23 mouse cellular contexts compared by ENCODE assay signal in the genomic region with DNA sequence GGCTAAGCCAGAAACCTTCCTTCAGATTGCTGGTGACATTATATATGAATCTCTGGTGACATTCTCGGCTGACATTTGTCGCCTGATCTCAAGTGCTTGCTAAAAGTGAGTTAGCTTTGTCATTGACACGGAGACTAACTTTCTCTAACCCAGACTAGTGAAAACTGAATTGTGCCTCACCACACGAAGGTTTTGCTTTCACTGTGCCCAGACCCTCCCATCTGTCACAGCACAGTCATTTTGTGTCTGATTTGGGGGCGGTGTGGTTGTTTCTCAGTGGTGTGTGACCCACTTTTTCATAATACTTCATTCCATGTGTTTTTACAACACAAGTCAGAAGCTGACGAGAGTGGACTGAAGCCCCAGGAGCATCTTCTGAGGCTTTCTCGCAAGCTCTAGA.
"Had no signal": no experiment of that assay in that cellular context is flagged by ENCODE, and none has a peak within 500 bp of the region (broad histone marks: within the 10 kb centered on the region; RNA-seq: fewer than 3 reads in every experiment).

No protein-coding gene starts in this region.

- H3K9ac ChIP-seq: kidney, embryonic 15.5 days; limb, embryonic 12.5 days; limb, embryonic 15.5 days; liver, embryonic 12.5 days; liver, embryonic 15.5 days; lung, embryonic 15.5 days; neural tube, embryonic 12.5 days; neural tube, embryonic 15.5 days had no signal

- ATAC-seq: liver, embryonic 12.5 days had no signal

- H3K4me1 ChIP-seq: kidney, embryonic 15.5 days; liver, embryonic 12.5 days; liver, embryonic 15.5 days had no signal

- H3K27me3 ChIP-seq: kidney, embryonic 15.5 days; limb, embryonic 12.5 days; limb, embryonic 15.5 days; liver, embryonic 15.5 days; lung, embryonic 15.5 days; neural tube, embryonic 12.5 days; neural tube, embryonic 15.5 days had no signal

- H3K9me3 ChIP-seq: kidney, embryonic 15.5 days; limb, embryonic 12.5 days; limb, embryonic 15.5 days; liver, embryonic 12.5 days; liver, embryonic 15.5 days; lung, embryonic 15.5 days; neural tube, embryonic 12.5 days; neural tube, embryonic 15.5 days had no signal

- DNase-seq: kidney, adult 8-10 months; kidney, postnatal 10 days; kidney, postnatal 36 days; layer of hippocampus, postnatal 36 days; left cerebral cortex, postnatal 4 days; lung, postnatal 10 days; lung, postnatal 4 days; midbrain, embryonic 14.5 days; right cerebral cortex, adult 18-20 months; right cerebral cortex, postnatal 14 days; spleen, adult 18-20 months; thymus, adult 18-20 months; thymus, postnatal 36 days had no signal

- H3K4me3 ChIP-seq: kidney, embryonic 15.5 days; left cerebral cortex, adult 2 months; limb, embryonic 12.5 days; limb, embryonic 15.5 days; liver, embryonic 12.5 days; liver, embryonic 15.5 days; lung, embryonic 15.5 days; neural tube, embryonic 12.5 days; neural tube, embryonic 15.5 days had no signal

- H3K4me2 ChIP-seq: kidney, embryonic 15.5 days; limb, embryonic 12.5 days; limb, embryonic 15.5 days; liver, embryonic 12.5 days; liver, embryonic 15.5 days; lung, embryonic 15.5 days; midbrain, embryonic 11.5 days; neural tube, embryonic 12.5 days; neural tube, embryonic 15.5 days had no signal

- H3K36me3 ChIP-seq: kidney, embryonic 15.5 days; limb, embryonic 15.5 days; liver, embryonic 12.5 days; liver, embryonic 15.5 days; lung, embryonic 15.5 days; neural tube, embryonic 12.5 days; neural tube, embryonic 15.5 days had no signal

- H3K27ac ChIP-seq: kidney, embryonic 15.5 days; left cerebral cortex, adult 2 months; limb, embryonic 12.5 days; limb, embryonic 15.5 days; liver, embryonic 12.5 days; liver, embryonic 15.5 days; lung, embryonic 15.5 days; neural tube, embryonic 12.5 days; neural tube, embryonic 15.5 days had no signal
